Mouse (Mus musculus) megakaryocyte, adult 5-6 weeks (primary cell): ENCODE data around the gene Fbxw10. TPM values are rescaled to one million over a fixed set of nuclear protein-coding genes. Genes with fewer than 3 reads are reported as not detected.

Source experiments
- ATAC-seq: 2 replicates; pipeline ENCODE4 v1.8.0; 2016; ENCODE audit warnings: mild to moderate bottlenecking, inconsistent platforms; ENCODE audit not compliant: poor library complexity, severe bottlenecking
- total RNA-seq, 2 experiments: library from RNA; stranded (forward) in 1 of 2; stranded (reverse) in 1 of 2; fragments of 153-499, 151-499 nt in 1 of 2; fragments of 221-1000, 200-1000 nt in 1 of 2; gene quantifications; 2 replicates each; pipeline versions ENCODE4 v1.2.3 to v1.2.4; 2015 to 2017

The Fbxw10 gene
- total RNA-seq (2015), result 0.41 and 1.3 TPM in 2 replicates
- total RNA-seq (2017), result 1.7 and 1.8 TPM in 2 replicates

- ATAC-seq, result peak; percentile 75
These were observed at the start of gene Fbxw10 for GRCm38 (mm10) chr11:62846961-62847654. Gene Fbxw10 (plus strand): TSS chr11:62847069.

DNA sequence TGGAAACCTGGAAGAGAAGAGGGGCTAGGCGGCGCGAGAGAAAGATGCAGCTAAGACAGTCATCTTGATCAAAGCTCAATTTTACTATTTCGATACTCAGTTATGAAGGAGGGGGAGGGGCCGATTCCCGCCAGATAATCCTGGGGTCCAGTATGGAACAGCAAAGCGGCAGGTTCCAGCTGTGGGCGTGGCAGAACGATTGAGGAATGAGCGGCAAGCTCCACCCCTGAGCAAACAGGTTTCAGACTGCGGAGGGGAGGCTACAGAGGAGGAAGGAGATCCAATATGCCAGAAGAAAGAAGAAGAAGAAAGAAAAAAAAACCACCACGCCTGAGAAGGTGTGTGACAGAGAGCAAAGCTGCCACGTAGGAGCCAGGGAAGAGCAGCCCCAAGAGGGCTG lies 42.8 kb upstream of the Fbxw10 start:
- ATAC-seq, result no peak

DNA sequence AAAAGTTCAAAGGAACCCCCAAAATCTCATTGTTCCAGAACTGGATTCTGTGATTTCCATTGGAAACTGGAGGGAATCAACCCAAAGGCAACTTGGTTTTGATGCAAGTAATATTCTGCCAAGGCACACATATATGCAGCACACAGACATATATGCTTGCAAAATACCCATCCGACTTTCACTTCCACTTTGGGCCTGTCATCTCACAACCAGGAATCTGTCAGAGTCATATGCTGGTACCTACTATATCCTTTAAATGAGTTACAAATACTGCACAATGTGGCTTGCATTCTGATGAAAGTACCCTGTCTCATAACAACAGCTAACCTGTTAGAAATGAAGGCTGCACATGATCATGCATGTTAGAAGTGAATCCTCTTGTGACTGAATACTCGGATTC lies 38.9 kb upstream of the Fbxw10 start:
- ATAC-seq, result peak; percentile 86

DNA sequence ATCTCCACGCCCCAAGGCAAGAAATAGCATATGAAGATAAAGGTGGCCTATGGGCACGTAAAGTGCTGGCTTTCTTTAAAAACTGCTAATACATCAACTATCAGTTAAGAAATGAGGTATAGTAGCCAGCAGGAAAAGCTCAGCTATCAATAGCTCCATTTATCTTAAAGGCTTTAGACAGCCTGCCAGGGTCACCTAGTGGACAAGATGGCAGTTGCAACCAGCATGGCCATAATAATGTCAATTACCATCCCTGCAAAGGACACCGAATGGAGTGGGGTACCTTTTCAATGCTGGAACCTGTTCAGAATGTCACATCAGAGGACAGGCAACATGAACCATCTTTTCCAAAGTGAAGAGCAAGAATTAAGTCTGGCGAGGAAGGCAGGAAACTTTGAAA lies 37.7 kb upstream of the Fbxw10 start:
- peak; percentile 33; the same call in 1 of the 2 replicates for ATAC-seq

GRCm38 (mm10) chr11:62812268-62812667 lies 34.6 kb upstream of the Fbxw10 start:
- no peak for ATAC-seq

DNA sequence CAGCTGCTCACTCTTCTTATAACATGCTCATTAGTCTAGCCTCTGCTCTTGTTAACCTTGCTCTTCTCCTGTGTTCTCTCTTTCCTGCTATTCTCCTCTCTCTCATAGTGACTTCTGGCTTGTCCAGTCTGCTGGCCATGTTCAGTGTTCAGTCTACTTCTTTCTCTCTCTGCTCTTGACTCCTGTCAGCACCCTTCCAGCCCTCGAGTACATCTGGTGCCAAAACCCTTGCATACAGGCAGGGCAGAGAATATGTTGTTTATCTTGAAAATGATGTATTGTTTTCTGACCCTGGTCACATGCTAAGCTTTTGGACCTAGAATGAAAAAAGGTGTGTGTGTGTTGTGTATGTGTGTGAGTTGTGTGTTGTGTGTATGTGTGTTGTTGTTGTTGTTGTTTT lies 33.4 kb upstream of the Fbxw10 start:
- ATAC-seq, result no peak

- no peak for ATAC-seq
These were observed 32.8 kb upstream of the Fbxw10 start for GRCm38 (mm10) chr11:62813970-62814624.

- no peak for ATAC-seq
These were observed 32.2 kb upstream of the Fbxw10 start for GRCm38 (mm10) chr11:62814625-62815024.

DNA sequence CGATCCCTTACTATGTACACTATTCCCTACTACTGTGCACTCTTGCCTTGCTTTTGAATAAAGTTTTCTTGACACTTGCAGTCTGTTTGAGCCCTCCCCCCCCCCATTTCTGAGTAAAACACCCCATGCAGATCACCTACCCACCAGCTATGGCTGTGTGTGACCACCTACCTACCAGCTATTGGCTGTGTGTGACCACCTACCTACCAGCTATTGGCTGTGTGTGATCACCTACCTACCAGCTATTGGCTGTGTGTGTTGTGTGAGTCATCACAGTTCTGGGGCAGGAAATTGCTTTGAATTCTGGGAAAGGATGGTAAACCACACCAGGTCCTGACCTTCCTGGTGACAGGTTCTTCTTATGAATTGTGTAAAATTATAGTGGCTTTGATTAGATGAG lies 31.4 kb upstream of the Fbxw10 start:
- ATAC-seq, result no peak

- no peak for ATAC-seq
These were observed 30.3 kb upstream of the Fbxw10 start for GRCm38 (mm10) chr11:62816591-62816990.

DNA sequence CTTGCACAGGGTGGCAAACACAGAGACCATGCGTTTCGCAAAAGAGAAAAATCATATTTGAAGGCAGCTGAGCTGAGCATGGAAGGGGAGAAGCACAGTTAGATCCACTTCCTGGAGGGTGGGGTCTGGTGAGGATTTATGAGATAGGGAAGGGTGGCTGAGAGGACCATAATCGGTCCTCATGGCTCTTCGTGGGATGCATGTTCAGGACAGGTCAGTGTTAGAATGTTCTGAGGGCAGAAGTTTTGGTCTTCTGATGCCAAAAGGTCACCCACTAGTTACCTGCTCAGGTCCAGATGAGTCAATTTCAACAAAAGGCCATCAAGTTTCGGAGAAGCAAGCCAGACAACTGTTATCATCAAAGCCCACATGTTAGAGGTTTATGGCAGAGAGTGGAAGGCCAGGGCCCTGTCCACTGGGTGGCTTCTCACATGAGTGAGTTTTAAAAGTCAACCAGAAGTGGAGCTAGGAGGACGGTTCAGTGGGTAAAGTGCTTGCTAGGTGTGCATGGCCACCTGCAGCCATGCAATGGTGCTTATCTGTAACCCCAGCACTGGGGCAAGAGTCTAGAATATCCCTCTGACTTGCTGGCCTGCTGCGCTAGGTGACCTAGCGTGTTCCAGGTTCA lies 27.7 kb upstream of the Fbxw10 start:
- ATAC-seq, result no peak

GRCm38 (mm10) chr11:62820059-62820541 lies 26.8 kb upstream of the Fbxw10 start, which contains the start of gene Trim16:
Gene Trim16 (plus strand): TSS chr11:62820231.
- peak; percentile 86 for ATAC-seq

GRCm38 (mm10) chr11:62820661-62821437 lies 26.0 kb upstream of the Fbxw10 start:
- ATAC-seq, result peak; percentile 9

- ATAC-seq, result peak; percentile 71
These were observed 25.0 kb upstream of the Fbxw10 start for GRCm38 (mm10) chr11:62821893-62822292.

- ATAC-seq, result no peak
These were observed 22.7 kb upstream of the Fbxw10 start for GRCm38 (mm10) chr11:62824211-62824610.

- no peak for ATAC-seq
These were observed 21.4 kb upstream of the Fbxw10 start for GRCm38 (mm10) chr11:62825222-62826105.

- no peak for ATAC-seq
These were observed 20.6 kb upstream of the Fbxw10 start for GRCm38 (mm10) chr11:62826106-62826733.

- no peak for ATAC-seq
These were observed 19.7 kb upstream of the Fbxw10 start for GRCm38 (mm10) chr11:62827135-62827534.

GRCm38 (mm10) chr11:62827911-62828310 lies 19.0 kb upstream of the Fbxw10 start:
- no peak for ATAC-seq
